Mouse (Mus musculus): ENCODE measurements at regions not wholly inside any gene's neighbourhood (a gene's known extent, or its start where the extent isn't known, plus 50 kb on each side); places are given as distances from the start of the nearest gene placed in this dataset.

- peak; percentile 62; the same call in 1 of the 2 replicates for TF ChIP-seq CTCF (IDR thresholded peaks at IDR 0.05; ENCODE audit: extremely low read depth, insufficient read length, insufficient replicate concordance, low read depth, low read length)
- TF ChIP-seq POLR2A (IDR thresholded peaks at IDR 0.05; ENCODE audit: low read depth, low read length), result no peak
Measured at GRCm38 (mm10) chr2:78049248-78049874, 103.2 kb upstream of the Cwc22 start.

All from small intestine, adult 2 months (tissue).